Mouse (Mus musculus) forebrain, postnatal 0 days (tissue): ENCODE results near the gene Sart1. TPM values are rescaled to one million over a fixed set of nuclear protein-coding genes. Genes with fewer than 3 reads are reported as not detected.

Source experiments
- ATAC-seq: fragments of 200-750 bp; cut with Nextera tagmentation; 2 replicates; pipeline ENCODE4 v1.8.0; 2017; ENCODE audit warnings: mild to moderate bottlenecking, moderate library complexity
- DNase-seq: peaks from one replicate; pipeline ENCODE4 v3.0.0-alpha.2; 2015
- H3K27ac ChIP-seq: fragments of 300-500 bp; sonication (generic); 2 replicates; pipeline ENCODE4 v1.5.1; 2014; ENCODE audit warnings: low read depth, mild to moderate bottlenecking, antibody characterized with exemption, low read length, moderate library complexity, mixed read lengths
- H3K27me3 ChIP-seq: fragments of 300-500 bp; sonication (generic); 2 replicates; pipeline ENCODE4 v1.6.1; 2014; ENCODE audit warnings: mild to moderate bottlenecking, low read length, mixed read lengths; ENCODE audit not compliant: insufficient read depth
- H3K36me3 ChIP-seq: fragments of 300-500 bp; sonication (generic); 2 replicates; pipeline ENCODE4 v1.6.1; 2014; ENCODE audit warnings: mild to moderate bottlenecking, moderate library complexity; ENCODE audit not compliant: insufficient read depth
- H3K4me1 ChIP-seq: fragments of 300-500 bp; sonication (generic); 2 replicates; pipeline ENCODE4 v1.6.1; 2014; ENCODE audit warnings: antibody characterized with exemption; ENCODE audit not compliant: insufficient read depth
- H3K4me2 ChIP-seq: fragments of 300-500 bp; sonication (generic); 2 replicates; pipeline ENCODE4 v1.6.1; 2014; ENCODE audit warnings: low read depth, mild to moderate bottlenecking, moderate library complexity
- H3K4me3 ChIP-seq: fragments of 300-500 bp; sonication (generic); 2 replicates; pipeline ENCODE4 v1.5.1; 2014; ENCODE audit warnings: low read depth, low read length, mixed read lengths
- H3K9ac ChIP-seq: fragments of 300-500 bp; sonication (generic); 2 replicates; pipeline ENCODE4 v1.6.1; 2014; ENCODE audit warnings: mild to moderate bottlenecking
- H3K9me3 ChIP-seq: fragments of 300-500 bp; sonication (generic); 2 replicates; pipeline ENCODE4 v1.6.1; 2016; ENCODE audit warnings: low read length
- CTCF ChIP-seq: sonication (generic); IDR thresholded peaks from 2 replicates; pipeline ENCODE4 v1.5.1; 2016; ENCODE audit warnings: antibody characterized with exemption, control low read depth, low read depth
- WGBS: fragments of 180-500 bp; shearing (Covaris S2); extraction: QIAGEN DNeasy Blood & Tissue Kit; methylation state at CpG from one replicate; pipeline ENCODE4 v1.1.7; 2014; 5-methylcytosine and 5-hydroxymethylcytosine counted together
- polyA plus RNA-seq: library from polyadenylated mRNA; unstranded; fragments of >200 nt; fragmentation: Nextera tagmentation; extraction: Ambion mirVana; gene quantifications from 2 replicates; pipeline ENCODE4 v1.2.1, GENCODE M21; 2015
- total RNA-seq: library from RNA; depleted of rRNA; stranded (reverse); fragments of >200 nt; gene quantifications from 2 replicates; pipeline ENCODE4 v1.2.3, GENCODE M21; 2014

Gene Sart1
- total and polyA plus RNA-seq, 2 experiments from 2014 or later, result 53.5 to 55.1 TPM

DNA sequence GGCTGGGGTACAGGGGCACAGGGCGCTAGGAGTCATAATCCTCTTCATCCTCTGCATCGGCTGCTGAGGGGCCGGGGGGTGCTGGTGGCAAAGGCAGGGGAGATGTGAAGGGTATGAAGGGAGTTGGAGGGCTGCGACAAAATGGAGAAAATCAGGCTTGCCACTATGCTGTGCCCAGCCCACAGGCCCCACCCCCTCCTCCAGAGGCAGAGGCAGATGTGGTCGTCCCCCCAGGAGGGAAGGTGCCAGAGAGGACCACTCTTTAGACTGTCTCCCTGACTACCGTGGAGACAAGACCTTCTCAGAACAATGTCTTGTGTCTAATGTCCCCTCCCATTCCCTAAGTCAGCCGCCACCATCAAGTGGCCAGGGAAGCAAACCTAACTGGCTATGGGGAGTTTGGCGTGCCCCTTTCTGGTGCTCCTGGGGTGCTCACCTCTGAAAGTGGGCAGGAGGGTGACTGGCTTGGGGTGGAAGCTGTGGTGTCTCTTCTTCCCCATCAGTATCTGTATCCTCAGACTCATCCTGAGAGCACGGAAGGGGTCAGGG lies 34.5 kb upstream of the Sart1 start:
- Histone ChIP-seq H3K4me1 (peaks cover 8% of the 10 kb centered on the region; the same call in 1 of the 2 replicates), H3K4me3 (peak overlapping the region; percentile 58; the same call in 1 of the 2 replicates), H3K27ac (no peak overlapping the region), H3K9me3 (no peaks in the 10 kb centered on the region), H3K27me3 (no peaks in the 10 kb centered on the region), H3K4me2 (peak overlapping the region; percentile 67), H3K9ac (no peak overlapping the region; the same call in 1 of the 2 replicates), H3K36me3 (peaks cover 46% of the 10 kb centered on the region)
- ATAC-seq (no peak), DNase-seq (no peak)
- no peak for TF ChIP-seq CTCF
- 79% methylated on average over 9 of the region's 9 CpGs for WGBS

DNA sequence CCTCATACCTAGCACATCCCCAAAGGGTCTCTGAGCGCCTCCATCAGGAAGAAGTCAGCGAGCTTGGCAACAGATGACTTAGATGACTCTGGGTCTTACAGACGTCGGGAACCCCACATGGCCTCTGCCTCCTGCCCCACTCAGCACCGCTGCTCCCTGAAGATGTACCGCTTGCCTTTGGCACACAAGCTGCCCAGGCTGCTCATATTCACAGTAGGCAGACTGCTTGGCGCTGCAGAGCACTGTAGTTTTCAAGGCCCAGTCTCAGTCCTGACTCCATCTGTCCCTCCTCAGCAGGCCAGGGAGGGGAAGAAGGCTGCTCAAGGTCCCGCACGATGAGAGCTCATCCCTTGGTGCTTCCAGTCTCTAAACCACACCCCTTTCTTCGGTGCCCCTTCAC lies 33.8 kb upstream of the Sart1 start:
- peaks cover 45% of the 10 kb centered on the region for H3K36me3 ChIP-seq
- no peak overlapping the region for H3K4me2 ChIP-seq

DNA sequence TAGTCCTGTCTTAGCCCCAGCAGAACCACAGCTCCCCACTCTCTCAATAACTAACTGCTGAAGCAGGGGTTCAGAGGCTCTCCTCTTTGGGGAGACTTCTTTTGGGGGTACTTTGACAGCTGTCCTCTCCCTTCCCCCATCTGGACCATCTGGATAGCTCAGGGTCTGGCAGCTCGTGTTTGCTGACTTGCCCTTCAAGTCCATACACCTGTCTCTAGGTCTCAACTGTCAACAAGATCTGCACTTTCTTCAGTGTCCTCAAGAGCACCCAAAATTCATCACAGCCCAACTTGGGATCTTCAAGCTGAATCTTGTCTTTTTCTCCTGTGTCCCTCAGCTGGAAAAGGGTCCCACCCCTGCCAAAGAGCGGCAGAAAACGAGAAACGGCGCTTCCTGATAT lies 33.3 kb upstream of the Sart1 start:
- Histone ChIP-seq H3K4me3 (no peak overlapping the region), H3K36me3 (peaks cover 40% of the 10 kb centered on the region), H3K27me3 (no peaks in the 10 kb centered on the region), H3K9ac (no peak overlapping the region), H3K9me3 (no peaks in the 10 kb centered on the region), H3K4me2 (no peak overlapping the region), H3K27ac (no peak overlapping the region), H3K4me1 (peaks cover 8% of the 10 kb centered on the region; the same call in 1 of the 2 replicates)
- TF ChIP-seq CTCF, result no peak
- no peak for DNase-seq
- no peak for ATAC-seq
- WGBS, result 81% methylated on average over 5 of the region's 5 CpGs

More for the DNA sequence above, 33.8 kb upstream of the Sart1 start:
- no peak for TF ChIP-seq CTCF
- DNase-seq (no peak), ATAC-seq (no peak)
- Histone ChIP-seq H3K27me3 (no peaks in the 10 kb centered on the region), H3K27ac (no peak overlapping the region), H3K9ac (no peak overlapping the region), H3K9me3 (no peaks in the 10 kb centered on the region), H3K4me3 (no peak overlapping the region), H3K4me1 (peaks cover 8% of the 10 kb centered on the region; the same call in 1 of the 2 replicates)
- WGBS, result 80% methylated on average over 10 of the region's 10 CpGs

DNA sequence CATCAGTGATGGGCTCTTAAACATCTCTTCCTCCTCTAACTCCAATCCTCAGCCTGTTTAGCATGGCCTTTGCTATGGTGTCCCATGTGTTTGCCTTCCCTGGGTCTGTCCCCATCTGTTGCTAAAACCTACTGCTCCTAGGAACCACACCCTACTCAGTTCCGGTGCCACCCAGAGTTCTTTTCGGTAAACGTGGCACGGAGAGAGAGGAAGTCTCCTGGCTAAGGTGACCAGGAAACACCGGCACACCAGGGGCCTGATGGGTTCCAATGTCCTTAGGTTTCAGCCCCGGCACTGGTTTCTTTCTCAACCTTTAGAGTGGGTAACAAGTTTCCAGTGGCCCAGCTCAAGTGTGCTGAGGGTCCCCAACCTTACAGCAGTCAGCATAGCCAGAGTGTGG lies 32.1 kb upstream of the Sart1 start:
- Histone ChIP-seq H3K4me3 (no peak overlapping the region), H3K9me3 (no peaks in the 10 kb centered on the region), H3K36me3 (peaks cover 33% of the 10 kb centered on the region), H3K27ac (no peak overlapping the region), H3K4me1 (peaks cover 8% of the 10 kb centered on the region; the same call in 1 of the 2 replicates), H3K4me2 (no peak overlapping the region), H3K9ac (no peak overlapping the region), H3K27me3 (no peaks in the 10 kb centered on the region)
- WGBS, result 97% methylated on average over 6 of the region's 6 CpGs
- ATAC-seq, result no peak
- no peak for DNase-seq
- no peak for TF ChIP-seq CTCF

DNA sequence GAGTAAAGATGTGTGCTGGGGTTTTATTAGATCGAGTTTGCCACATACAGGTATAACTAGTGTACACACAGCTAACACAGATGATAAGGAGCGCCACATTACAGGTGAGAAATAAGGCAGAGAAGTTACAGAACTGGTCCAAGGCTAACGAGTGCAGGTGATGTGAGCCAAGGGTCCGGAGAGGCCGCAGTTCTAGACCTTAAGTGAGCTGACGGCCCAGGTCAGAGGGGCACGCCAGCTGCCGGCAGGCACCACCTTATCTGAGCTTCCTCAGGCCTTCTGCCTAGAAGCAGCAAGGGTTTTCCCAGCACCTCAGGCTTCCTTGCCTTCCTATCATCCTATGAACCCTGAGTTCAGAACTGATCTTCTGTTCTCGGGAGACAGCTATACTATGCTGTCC lies 31.1 kb upstream of the Sart1 start:
- peaks cover 8% of the 10 kb centered on the region; the same call in 1 of the 2 replicates for H3K4me1 ChIP-seq
- no peaks in the 10 kb centered on the region for H3K27me3 ChIP-seq
- TF ChIP-seq CTCF, result no peak
- H3K36me3 ChIP-seq, result peaks cover 33% of the 10 kb centered on the region
- H3K9ac ChIP-seq, result no peak overlapping the region
- no peaks in the 10 kb centered on the region for H3K9me3 ChIP-seq
- 94% methylated on average over 9 of the region's 9 CpGs for WGBS
- no peak overlapping the region for H3K4me2 ChIP-seq
- no peak overlapping the region for H3K27ac ChIP-seq
- no peak overlapping the region for H3K4me3 ChIP-seq
- no peak for ATAC-seq
- DNase-seq, result no peak

DNA sequence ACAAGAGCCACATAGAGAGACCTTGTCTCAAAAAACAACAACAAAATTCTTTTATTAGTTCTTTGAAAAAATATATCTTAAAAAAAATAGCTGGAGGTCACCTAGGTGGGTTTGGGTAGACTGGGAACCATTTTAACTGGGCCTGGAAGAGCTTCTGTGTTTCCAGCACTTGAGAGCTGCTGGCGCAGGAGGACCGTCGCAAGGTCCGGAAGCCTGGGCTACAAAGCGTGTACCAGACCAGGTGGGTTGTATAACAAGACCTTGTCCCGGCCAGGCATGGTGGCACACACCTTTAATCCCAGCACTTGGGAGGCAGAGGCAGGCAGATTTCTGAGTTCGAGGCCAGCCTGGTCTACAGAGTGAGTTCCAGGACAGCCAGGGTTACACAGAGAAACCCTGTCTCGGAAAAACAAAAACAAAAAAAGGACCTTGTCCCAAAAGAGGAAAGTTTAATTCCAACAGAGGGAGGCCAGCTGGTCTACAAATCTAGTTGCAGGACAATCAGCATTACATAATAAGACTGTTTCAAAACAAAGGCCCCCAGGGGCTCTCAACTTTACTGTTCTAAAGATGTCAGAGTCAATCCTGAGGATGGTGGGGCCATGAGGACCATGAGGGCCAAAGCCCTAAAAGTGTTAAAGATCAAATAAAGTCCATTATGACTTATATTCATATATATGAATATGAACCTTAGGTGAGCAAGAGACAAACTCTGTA lies 30.4 kb upstream of the Sart1 start:
- no peak for ATAC-seq
- H3K36me3 ChIP-seq, result peaks cover 33% of the 10 kb centered on the region
- no peak for DNase-seq
- H3K4me1 ChIP-seq, result peaks cover 8% of the 10 kb centered on the region; the same call in 1 of the 2 replicates
- H3K9ac ChIP-seq, result no peak overlapping the region
- 97% methylated on average over 8 of the region's 8 CpGs for WGBS
- H3K27me3 ChIP-seq, result no peaks in the 10 kb centered on the region
- no peak overlapping the region for H3K4me3 ChIP-seq
- no peak overlapping the region for H3K4me2 ChIP-seq
- H3K9me3 ChIP-seq, result no peaks in the 10 kb centered on the region
- no peak overlapping the region for H3K27ac ChIP-seq
- no peak for TF ChIP-seq CTCF

DNA sequence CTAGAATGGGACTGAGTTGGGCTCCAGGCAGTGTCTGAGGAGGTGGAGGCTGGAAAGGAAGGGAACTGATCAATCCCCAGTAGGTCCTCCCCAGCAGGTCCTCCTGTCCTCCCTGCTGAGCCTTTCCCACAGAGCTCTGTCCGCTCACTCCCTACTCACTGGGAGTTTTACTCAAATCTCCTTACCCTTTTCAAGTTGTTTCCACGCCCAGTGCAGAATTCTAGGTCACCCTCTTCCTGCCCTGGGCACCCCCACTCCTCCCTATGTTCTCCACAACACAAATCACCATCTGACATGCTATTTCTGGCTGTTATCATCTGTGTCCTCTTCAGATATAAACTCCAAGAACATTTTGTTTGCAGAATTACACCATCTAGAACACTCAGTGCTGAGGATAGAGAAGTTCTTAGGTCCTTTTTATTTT lies 26.0 kb upstream of the Sart1 start:
- H3K4me3 ChIP-seq, result no peak overlapping the region
- 61% methylated on average over 2 of the region's 2 CpGs for WGBS
- no peak overlapping the region for H3K9ac ChIP-seq
- ATAC-seq (no peak), DNase-seq (no peak)
- H3K36me3 ChIP-seq, result peaks cover 5% of the 10 kb centered on the region
- H3K9me3 ChIP-seq, result no peaks in the 10 kb centered on the region
- H3K4me1 ChIP-seq, result no peaks in the 10 kb centered on the region
- H3K27me3 ChIP-seq, result no peaks in the 10 kb centered on the region
- H3K27ac ChIP-seq, result no peak overlapping the region
- no peak for TF ChIP-seq CTCF
- no peak overlapping the region for H3K4me2 ChIP-seq
